ENCODE assay signal across 7 mouse cellular contexts in the genomic region with DNA sequence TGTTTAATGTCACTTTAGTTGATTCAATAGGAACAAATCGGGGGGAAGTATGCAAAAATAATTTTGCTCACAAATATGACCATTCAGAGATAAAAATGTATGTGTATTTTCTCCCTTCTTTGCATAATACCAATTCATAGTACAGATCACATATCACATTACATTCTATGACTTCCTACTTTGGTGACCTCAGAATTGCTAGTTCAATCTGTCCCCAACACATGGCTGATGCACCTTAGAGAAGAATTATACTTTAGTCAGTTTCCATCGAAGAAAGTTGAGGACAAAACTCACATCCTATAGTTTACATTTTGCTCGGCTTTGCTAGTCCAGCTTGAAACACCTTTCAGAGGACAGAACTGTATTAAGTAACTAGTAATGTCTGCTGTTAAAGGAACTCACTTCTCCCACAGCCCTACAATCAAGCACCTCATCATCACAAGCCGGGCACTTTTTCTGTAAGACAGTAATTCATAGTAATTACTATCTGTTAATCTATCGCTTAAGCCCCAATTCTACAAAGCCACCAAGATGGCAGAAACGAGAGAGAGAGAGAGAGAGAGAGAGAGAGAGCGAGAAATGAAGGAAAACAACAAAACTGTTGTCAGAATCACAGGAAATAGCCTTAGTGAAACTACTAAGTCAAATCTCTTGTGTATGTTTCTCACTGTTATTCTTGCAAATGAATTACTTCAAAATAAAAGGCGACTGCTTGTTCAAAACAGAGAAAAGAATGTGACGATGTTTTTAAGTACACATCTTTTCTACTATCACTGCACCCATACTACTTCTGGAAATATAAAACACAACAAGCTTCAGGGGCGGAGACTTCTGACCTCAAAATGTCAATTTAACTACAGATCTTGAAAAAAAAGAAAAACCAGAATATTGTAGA. TPM values are rescaled to one million over a fixed set of nuclear protein-coding genes. Genes with fewer than 3 reads are reported as not detected.
A peak's percentile ranks its signal among the peaks of the same experiment; 100 is the strongest.
DNase-seq lines count a peak whose midpoint lies in the region; ATAC-seq and TF ChIP-seq lines count a peak whose summit lies in the region.

No protein-coding gene starts in this region.

- TF ChIP-seq POLR2A in spleen, adult 2 months (IDR thresholded peaks at IDR 0.05; ENCODE audit: low read depth, low read length): no peak

- no peak overlapping the region; the same call in 1 of the 2 replicates for H3K27ac ChIP-seq in spleen, adult 2 months (ENCODE audit: insufficient read depth, low read length)
- no peak overlapping the region for H3K27ac ChIP-seq in embryonic facial prominence, embryonic 11.5 days (replicated peaks; ENCODE audit: low read depth, low read length)
- H3K27ac ChIP-seq in limb, embryonic 11.5 days (replicated peaks; ENCODE audit: low read depth, low read length): no peak overlapping the region
- H3K27ac ChIP-seq in stomach, embryonic 16.5 days (ENCODE audit: low read length): peak overlapping the region; percentile 93; the same call in 1 of the 2 replicates

- peak overlapping the region; percentile 87 for H3K4me2 ChIP-seq in embryonic facial prominence, embryonic 11.5 days (ENCODE audit: low read depth, low read length)
- peak overlapping the region; percentile 89 for H3K4me2 ChIP-seq in limb, embryonic 11.5 days (ENCODE audit: low read depth, severe bottlenecking)
- H3K4me2 ChIP-seq in stomach, embryonic 16.5 days (ENCODE audit: low read depth, low read length): peak overlapping the region; percentile 72

- H3K36me3 ChIP-seq in spleen, adult 2 months (ENCODE audit: control insufficient read depth, insufficient read depth, low read length): no peaks in the 10 kb centered on the region
- H3K36me3 ChIP-seq in embryonic facial prominence, embryonic 11.5 days (replicated peaks; ENCODE audit: control insufficient read depth, insufficient read depth, low read depth, low read length): no peaks in the 10 kb centered on the region
- H3K36me3 ChIP-seq in limb, embryonic 11.5 days (ENCODE audit: control insufficient read depth, insufficient read depth, low read length): no peaks in the 10 kb centered on the region
- H3K36me3 ChIP-seq in stomach, embryonic 16.5 days (ENCODE audit: control insufficient read depth, insufficient read depth, low read length): no peaks in the 10 kb centered on the region

- no peak for TF ChIP-seq CTCF in spleen, adult 2 months (IDR thresholded peaks at IDR 0.05; ENCODE audit: extremely low read depth, insufficient read depth, insufficient read length, insufficient replicate concordance)

- H3K9me3 ChIP-seq in embryonic facial prominence, embryonic 11.5 days (replicated peaks; ENCODE audit: control insufficient read depth, low read length): no peaks in the 10 kb centered on the region
- H3K9me3 ChIP-seq in limb, embryonic 11.5 days (ENCODE audit: control insufficient read depth, low read length): no peaks in the 10 kb centered on the region
- no peaks in the 10 kb centered on the region for H3K9me3 ChIP-seq in stomach, embryonic 16.5 days (replicated peaks; ENCODE audit: control insufficient read depth, low read length)

- no peak for ATAC-seq in embryonic facial prominence, embryonic 11.5 days (replicated peaks; ENCODE audit: insufficient number of reproducible peaks, low FRiP score, low TSS enrichment, low read depth)
- ATAC-seq in limb, embryonic 11.5 days (ENCODE audit: insufficient number of reproducible peaks, low FRiP score, low TSS enrichment, low read depth): no peak
- no peak for ATAC-seq in stomach, embryonic 16.5 days (ENCODE audit: insufficient read depth, low FRiP score)

- no peak overlapping the region for H3K9ac ChIP-seq in embryonic facial prominence, embryonic 11.5 days (replicated peaks; ENCODE audit: low read length)
- H3K9ac ChIP-seq in limb, embryonic 11.5 days (ENCODE audit: low read length): peak overlapping the region; percentile 74; the same call in 1 of the 2 replicates
- H3K9ac ChIP-seq in stomach, embryonic 16.5 days (ENCODE audit: low read length): peak overlapping the region; percentile 91

- no peaks in the 10 kb centered on the region for H3K27me3 ChIP-seq in spleen, adult 2 months (ENCODE audit: control insufficient read depth, insufficient read depth, low read length)
- no peaks in the 10 kb centered on the region for H3K27me3 ChIP-seq in embryonic facial prominence, embryonic 11.5 days (ENCODE audit: control insufficient read depth, insufficient read depth, low read length)
- H3K27me3 ChIP-seq in limb, embryonic 11.5 days (ENCODE audit: control insufficient read depth, insufficient read depth, low read length): no peaks in the 10 kb centered on the region
- H3K27me3 ChIP-seq in stomach, embryonic 16.5 days (ENCODE audit: control insufficient read depth, insufficient read depth, low read length): no peaks in the 10 kb centered on the region

- H3K4me3 ChIP-seq in spleen, adult 2 months (ENCODE audit: extremely low read depth, insufficient read depth, insufficient read length): peak overlapping the region; percentile 82
- peak overlapping the region; percentile 63 for H3K4me3 ChIP-seq in embryonic facial prominence, embryonic 11.5 days (ENCODE audit: low read depth, low read length)
- H3K4me3 ChIP-seq in limb, embryonic 11.5 days (ENCODE audit: low read depth, low read length): peak overlapping the region; percentile 64
- H3K4me3 ChIP-seq in stomach, embryonic 16.5 days (replicated peaks; ENCODE audit: low read length): peak overlapping the region; percentile 88

- WGBS in spleen, adult 2 months: 30% methylated on average over 10 of the region's 10 CpGs
- WGBS in embryonic facial prominence, embryonic 11.5 days: 61% methylated on average over 10 of the region's 10 CpGs
- 60% methylated on average over 10 of the region's 10 CpGs for WGBS in limb, embryonic 11.5 days
- 43% methylated on average over 10 of the region's 10 CpGs for WGBS in stomach, embryonic 16.5 days

- DNase-seq in spleen, adult 2 months (ENCODE audit: low read depth in 1 of 2, low spot score in 2 of 2): no peak
- DNase-seq in spleen, postnatal 4 days (ENCODE audit: low spot score in 2 of 2): no peak
- no peak for DNase-seq in embryonic facial prominence, embryonic 11.5 days (ENCODE audit: low spot score)
- no peak for DNase-seq in limb, embryonic 11.5 days (ENCODE audit: low spot score)
- no peak for DNase-seq in right cerebral cortex, adult 2 months (ENCODE audit: low spot score in 2 of 2)
- DNase-seq in thymus, postnatal 25 days: no peak

- H3K4me1 ChIP-seq in spleen, adult 2 months (ENCODE audit: control insufficient read depth, insufficient read depth, insufficient read length): no peaks in the 10 kb centered on the region; the same call in 1 of the 2 replicates
- H3K4me1 ChIP-seq in embryonic facial prominence, embryonic 11.5 days (ENCODE audit: control insufficient read depth, insufficient read depth, low read length): no peaks in the 10 kb centered on the region
- H3K4me1 ChIP-seq in limb, embryonic 11.5 days (ENCODE audit: control insufficient read depth, insufficient read depth, low read length): no peaks in the 10 kb centered on the region
- H3K4me1 ChIP-seq in stomach, embryonic 16.5 days (ENCODE audit: control insufficient read depth, insufficient read depth, low read length): peaks cover 6% of the 10 kb centered on the region; the same call in 1 of the 2 replicates

RNA-seq across cellular contexts. Expression of a gene that starts 1.2 kb away (rescaled TPM):
- 8.9 and 9.5 TPM in 2 replicates for polyA plus RNA-seq in spleen, adult 2 months (2012; rRNA removed)
- 21.1 and 21.3 TPM in 2 replicates for polyA plus RNA-seq in embryonic facial prominence, embryonic 11.5 days (2014; fragmentation: Nextera tagmentation; extraction: Ambion mirVana)
- polyA plus RNA-seq in limb, embryonic 11.5 days (2014; fragmentation: Nextera tagmentation; extraction: Ambion mirVana): 19.8 and 21.5 TPM in 2 replicates
- polyA plus RNA-seq in stomach, embryonic 16.5 days (2015; fragmentation: Nextera tagmentation; extraction: Ambion mirVana): 35.6 and 36.0 TPM in 2 replicates

RNA-seq across cellular contexts. Expression of a gene that starts 18.8 kb away (rescaled TPM):
- polyA plus RNA-seq in spleen, adult 2 months (2012; rRNA removed): 1.4 TPM in 1 of 2 replicates, not detected in the other
- 0.43 TPM in 1 of 2 replicates, not detected in the other for polyA plus RNA-seq in embryonic facial prominence, embryonic 11.5 days (2014; fragmentation: Nextera tagmentation; extraction: Ambion mirVana)
- 0.61 and 1.0 TPM in 2 replicates for polyA plus RNA-seq in limb, embryonic 11.5 days (2014; fragmentation: Nextera tagmentation; extraction: Ambion mirVana)
- polyA plus RNA-seq in stomach, embryonic 16.5 days (2015; fragmentation: Nextera tagmentation; extraction: Ambion mirVana): 0.40 and 1.2 TPM in 2 replicates

RNA-seq across cellular contexts. Expression of a gene that starts 44.8 kb away (rescaled TPM):
- polyA plus RNA-seq in spleen, adult 2 months (2012; rRNA removed): 4.0 and 5.3 TPM in 2 replicates
- 150 and 162 TPM in 2 replicates for polyA plus RNA-seq in embryonic facial prominence, embryonic 11.5 days (2014; fragmentation: Nextera tagmentation; extraction: Ambion mirVana)
- polyA plus RNA-seq in limb, embryonic 11.5 days (2014; fragmentation: Nextera tagmentation; extraction: Ambion mirVana): 138 and 146 TPM in 2 replicates
- polyA plus RNA-seq in stomach, embryonic 16.5 days (2015; fragmentation: Nextera tagmentation; extraction: Ambion mirVana): 79.8 and 87.4 TPM in 2 replicates

Comparison
In these comparisons a context has a peak if more than half of its experiments do, and no peak if none do; other contexts are left out.
1. RNA of a gene that starts 44.8 kb away (polyA plus RNA-seq): 150 to 162 TPM in embryonic facial prominence, embryonic 11.5 days, 138 to 146 TPM in limb, embryonic 11.5 days and 79.8 to 87.4 TPM in stomach, embryonic 16.5 days; 4.0 to 5.3 TPM in spleen, adult 2 months; every median in the first group is over 10 times any median in the second.
2. Peak in every context shown above with its lines, with median percentiles within 50 percentile points of each other: H3K4me3 ChIP-seq and H3K4me2 ChIP-seq.